Mouse (Mus musculus) G1E (cell line): ENCODE data around the gene Nup54.

Experiments used
- CTCF ChIP-seq: IDR thresholded peaks from 2 replicates; pipeline ENCODE4 v1.5.1; 2012; ENCODE audit warnings: low read depth, low read length, inconsistent platforms, mixed read lengths
- GATA1 ChIP-seq: IDR thresholded peaks from 2 replicates; pipeline ENCODE4 v1.6.1; 2012; ENCODE audit warnings: borderline replicate concordance, low read length, inconsistent platforms, mixed read lengths

- peak; percentile 25; the same call in 1 of the 2 replicates for TF ChIP-seq CTCF
- TF ChIP-seq GATA1: no peak
These were observed 26.3 kb upstream of the Nup54 start for GRCm38 (mm10) chr5:92461321-92461720.
